Mouse (Mus musculus) bone marrow macrophage, adult 2 months (primary cell): Measurements from ENCODE around the gene Kcnip4.

ENCODE experiments used
- CTCF ChIP-seq: IDR thresholded peaks from 2 replicates; pipeline ENCODE4 v1.5.1; 2012; ENCODE audit warnings: low read depth, mild to moderate bottlenecking, low read length, moderate library complexity
- POLR2A ChIP-seq: IDR thresholded peaks from 2 replicates; pipeline ENCODE4 v1.6.1; 2012; ENCODE audit warnings: mild to moderate bottlenecking, low read depth, low read length, borderline replicate concordance

DNA sequence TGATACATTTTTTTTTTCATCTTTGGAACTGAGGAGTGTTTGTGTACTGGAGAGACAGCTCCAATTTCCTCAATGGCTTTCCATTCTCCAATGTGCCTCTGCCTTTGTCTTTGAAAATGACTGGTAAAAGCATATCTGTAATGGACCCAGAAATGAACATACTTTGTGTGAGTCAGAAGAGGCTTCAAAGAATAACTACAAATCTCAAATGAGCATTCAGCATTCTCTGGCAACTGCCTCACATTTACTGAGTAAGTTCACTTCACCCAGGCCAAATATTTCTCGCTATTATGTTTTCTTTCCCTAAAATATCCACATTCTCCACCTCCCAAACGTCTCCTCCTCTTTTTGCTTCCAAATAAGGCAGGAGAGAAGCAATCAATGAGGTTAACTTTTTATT lies 646.6 kb downstream of the Kcnip4 start:
- no peak for TF ChIP-seq CTCF
- TF ChIP-seq POLR2A: no peak
